Mouse (Mus musculus) bone marrow macrophage, adult 2 months (primary cell): Measurements from ENCODE around the gene Dnajc3. TPM values are rescaled to one million over a fixed set of nuclear protein-coding genes. Genes with fewer than 3 reads are reported as not detected.

ENCODE experiments used
- H3K27ac ChIP-seq: 2 replicates; pipeline ENCODE4 v1.5.1; 2012; ENCODE audit warnings: low read depth, low read length; ENCODE audit not compliant: insufficient read depth
- H3K4me1 ChIP-seq: 2 replicates; pipeline ENCODE4 v1.6.1; 2012; ENCODE audit warnings: low read length; ENCODE audit not compliant: control insufficient read depth, insufficient read depth
- H3K4me3 ChIP-seq: 2 replicates; pipeline ENCODE4 v1.5.1; 2012; ENCODE audit warnings: mild to moderate bottlenecking, low read length, moderate library complexity; ENCODE audit not compliant: insufficient read depth
- CTCF ChIP-seq: IDR thresholded peaks from 2 replicates; pipeline ENCODE4 v1.5.1; 2012; ENCODE audit warnings: low read depth, mild to moderate bottlenecking, low read length, moderate library complexity
- POLR2A ChIP-seq: IDR thresholded peaks from 2 replicates; pipeline ENCODE4 v1.6.1; 2012; ENCODE audit warnings: mild to moderate bottlenecking, low read depth, low read length, borderline replicate concordance
- polyA plus RNA-seq: library from polyadenylated mRNA; stranded (reverse); fragments of >200 nt; gene quantifications from 2 replicates; pipeline ENCODE4 v1.2.4, GENCODE M21; 2012; ENCODE audit not compliant: missing spikeins, insufficient read depth, insufficient read length

Gene Dnajc3
- 36.4 and 40.5 TPM in 2 replicates for polyA plus RNA-seq

DNA sequence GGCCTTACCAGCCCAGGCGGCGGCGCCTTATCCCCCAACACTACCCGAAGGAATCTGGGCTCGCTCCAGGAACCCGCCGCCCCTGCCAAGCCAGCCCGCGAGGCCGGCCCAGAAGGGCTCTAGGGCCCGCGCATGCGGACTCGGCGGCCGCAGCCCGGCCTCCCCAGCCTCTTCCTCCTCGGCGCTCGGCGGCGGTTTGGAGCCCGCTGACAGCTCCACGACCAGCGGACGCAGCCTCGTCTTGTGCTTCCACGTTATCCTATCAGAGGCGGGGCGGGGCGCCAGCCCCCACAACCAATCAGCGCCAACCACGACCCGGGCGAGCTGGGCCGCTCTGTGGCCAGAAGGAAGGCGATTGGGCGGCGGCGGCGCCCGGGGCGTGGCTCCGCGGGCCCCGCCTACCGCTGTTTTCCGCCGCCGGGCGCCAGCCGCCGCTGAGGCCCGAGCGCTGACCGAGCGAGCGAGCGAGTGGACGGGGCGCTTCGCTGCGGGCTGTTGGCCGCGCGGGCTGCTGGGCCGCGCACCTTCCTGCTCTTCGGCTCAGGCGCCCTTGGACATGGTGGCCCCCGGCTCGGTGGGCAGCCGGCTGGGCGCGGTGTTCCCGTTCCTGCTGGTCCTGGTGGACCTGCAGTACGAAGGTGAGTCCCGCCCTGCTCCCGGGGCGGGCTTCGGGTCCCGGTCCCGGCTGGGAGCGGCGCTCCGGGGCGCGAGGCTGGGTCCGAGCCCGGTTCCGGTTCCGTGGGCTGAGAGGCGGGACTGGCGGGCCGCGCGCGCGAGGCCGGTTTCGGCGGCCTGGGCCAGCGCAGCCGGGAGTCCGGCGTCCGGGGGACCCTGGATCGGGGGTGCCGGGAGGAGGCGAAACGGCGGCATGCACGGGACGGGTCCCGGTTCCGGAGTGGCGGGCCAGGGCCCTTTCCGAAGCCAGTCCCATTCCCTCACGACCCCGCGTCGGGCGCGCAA is at the start of gene Dnajc3:
Gene Dnajc3 (plus strand): TSS at position 444 of the 960 bp plus-strand sequence.
- Histone ChIP-seq H3K4me3 (peak within 1 kb of the TSS; percentile 97), H3K4me1 (peaks cover 19% of the 10 kb centered on the region), H3K27ac (peak within 1 kb of the TSS; percentile 76)
- peak; percentile 83 for TF ChIP-seq POLR2A
- TF ChIP-seq CTCF = no peak

DNA sequence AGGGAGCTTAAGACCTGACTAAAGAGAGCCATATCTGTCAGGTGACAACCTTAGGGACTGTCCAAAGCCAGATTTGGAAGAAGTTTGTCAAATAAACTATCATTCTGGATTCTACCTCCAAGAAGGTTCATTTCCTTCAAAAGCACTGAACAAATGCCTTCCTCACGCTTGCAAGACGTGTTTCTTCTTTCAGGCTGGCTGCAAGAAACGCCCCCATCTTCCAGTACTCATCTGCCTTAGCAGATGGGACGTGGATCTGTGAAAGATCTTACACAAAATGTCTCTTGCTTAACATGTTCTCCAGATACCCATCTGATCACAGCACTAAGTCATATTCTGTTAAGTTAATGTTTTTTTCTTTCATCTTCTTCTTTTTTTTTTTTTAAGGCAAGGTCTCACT is 47.7 kb upstream of the Dnajc3 start:
- no peak overlapping the region for H3K27ac ChIP-seq
- TF ChIP-seq CTCF (no peak), POLR2A (no peak)
- no peak overlapping the region for H3K4me3 ChIP-seq
- no peaks in the 10 kb centered on the region for H3K4me1 ChIP-seq

DNA sequence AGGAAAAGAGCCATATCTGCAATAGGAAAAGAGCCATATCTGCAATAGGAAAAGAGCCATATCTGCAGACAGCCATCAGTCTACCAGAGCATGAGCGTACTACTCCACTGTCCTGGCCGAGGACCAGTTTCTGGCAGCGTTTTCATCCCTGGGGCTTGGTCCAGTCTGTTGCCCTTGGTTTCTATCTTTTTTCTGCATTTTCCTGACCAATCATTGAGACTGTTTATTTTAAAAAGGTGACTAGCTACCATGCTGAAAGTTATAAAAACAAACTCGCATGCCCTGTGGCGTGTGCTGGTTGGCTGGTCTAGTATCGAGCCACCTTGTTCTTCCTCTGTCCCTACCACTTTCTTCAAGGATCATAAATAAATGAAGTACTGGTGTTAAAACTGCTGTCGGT is 42.5 kb upstream of the Dnajc3 start:
- Histone ChIP-seq H3K27ac (no peak overlapping the region), H3K4me3 (no peak overlapping the region), H3K4me1 (no peaks in the 10 kb centered on the region)
- TF ChIP-seq CTCF = no peak

- Histone ChIP-seq H3K4me3 (no peak overlapping the region), H3K4me1 (no peaks in the 10 kb centered on the region), H3K27ac (no peak overlapping the region)
- no peak for TF ChIP-seq POLR2A
- no peak for TF ChIP-seq CTCF
These were observed 42.1 kb upstream of the Dnajc3 start for GRCm38 (mm10) chr14:118895655-118896054.

DNA sequence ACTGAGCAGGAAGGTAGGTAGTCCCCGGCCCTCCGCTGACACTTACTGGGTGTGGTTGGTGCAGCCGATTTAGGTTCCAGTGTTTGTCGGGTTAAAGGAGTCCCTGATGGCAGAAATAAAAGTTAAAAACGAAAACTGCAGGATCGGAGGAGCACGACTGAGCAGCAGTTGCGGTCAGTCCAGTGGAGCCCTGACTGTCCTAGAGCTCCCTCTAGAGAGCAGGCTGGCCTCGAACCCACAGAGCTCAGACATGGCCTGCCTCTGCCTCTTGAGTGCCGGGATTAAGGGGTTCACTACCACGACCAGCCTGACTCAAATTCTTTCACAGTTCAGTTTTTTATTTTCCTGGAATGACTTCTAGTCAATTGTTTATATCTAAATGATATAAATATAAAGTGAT is 37.8 kb upstream of the Dnajc3 start:
- H3K27ac ChIP-seq = no peak overlapping the region
- H3K4me3 ChIP-seq = no peak overlapping the region
- H3K4me1 ChIP-seq = 0 out of 2 replicates have a peak, but pooled peaks cover 2% of the 10 kb centered on the region
- TF ChIP-seq CTCF = no peak
- TF ChIP-seq POLR2A = no peak

DNA sequence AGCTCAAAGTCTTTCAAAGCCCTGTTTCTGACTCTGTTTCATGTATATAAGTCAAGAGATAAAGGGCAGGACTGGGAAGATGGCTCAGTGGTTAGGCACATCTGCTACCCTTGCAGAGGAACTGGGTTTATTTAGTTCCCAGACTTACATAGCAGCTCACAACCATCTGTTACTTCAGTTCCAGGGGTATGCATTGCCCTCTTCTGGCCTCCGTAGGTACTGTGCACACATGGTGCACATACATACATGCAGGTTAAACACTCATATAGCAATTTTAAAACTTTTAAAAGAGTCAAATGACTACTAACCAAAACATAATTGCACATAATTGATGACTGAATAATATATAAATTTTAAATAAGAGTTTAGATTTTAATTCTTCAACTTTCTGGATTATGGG is 36.9 kb upstream of the Dnajc3 start:
- TF ChIP-seq POLR2A = no peak
- TF ChIP-seq CTCF = no peak
- Histone ChIP-seq H3K4me3 (no peak overlapping the region), H3K4me1 (0 out of 2 replicates have a peak, but pooled peaks cover 2% of the 10 kb centered on the region), H3K27ac (no peak overlapping the region)

- Histone ChIP-seq H3K4me3 (no peak overlapping the region), H3K4me1 (0 out of 2 replicates have a peak, but pooled peaks cover 2% of the 10 kb centered on the region), H3K27ac (no peak overlapping the region)
- TF ChIP-seq POLR2A (no peak), CTCF (no peak)
These were observed 34.4 kb upstream of the Dnajc3 start for GRCm38 (mm10) chr14:118903397-118903796.

DNA sequence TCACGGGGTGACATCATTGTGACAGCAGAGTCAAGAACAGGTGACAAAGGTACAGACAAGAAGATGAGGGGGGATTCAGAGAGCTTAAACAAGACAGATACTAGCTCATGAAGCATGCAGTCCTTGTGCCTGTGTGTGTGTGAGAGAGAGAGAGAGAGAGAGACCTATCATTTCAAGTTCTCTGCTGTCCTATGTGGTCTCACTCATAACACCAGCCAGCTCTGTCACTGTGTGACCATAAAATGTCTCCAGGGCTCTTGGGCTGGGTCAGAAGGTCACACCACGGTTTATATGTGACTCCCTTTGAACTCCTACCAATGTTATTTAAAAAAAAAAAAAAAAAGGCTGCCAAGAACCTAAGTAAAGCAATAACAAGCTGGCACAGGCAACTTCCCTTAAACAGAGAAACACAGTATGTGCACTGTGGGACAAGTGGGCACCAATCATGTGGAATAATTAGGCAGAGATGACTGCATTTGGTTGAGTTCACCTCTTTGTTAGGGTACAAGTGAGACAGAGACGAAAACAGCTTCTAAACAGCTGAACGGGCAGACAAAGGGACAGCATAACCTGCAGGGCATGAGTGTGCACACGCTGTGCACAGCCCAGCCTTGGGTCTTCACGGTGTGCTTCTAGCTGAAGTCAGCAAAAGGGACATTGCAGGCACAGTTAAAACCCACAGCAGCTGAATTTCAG is 33.8 kb upstream of the Dnajc3 start:
- H3K27ac ChIP-seq = no peak overlapping the region
- H3K4me3 ChIP-seq = no peak overlapping the region
- 0 out of 2 replicates have a peak, but pooled peaks cover 2% of the 10 kb centered on the region for H3K4me1 ChIP-seq
- TF ChIP-seq CTCF (no peak), POLR2A (no peak)

GRCm38 (mm10) chr14:118907592-118907991 is 30.2 kb upstream of the Dnajc3 start:
- H3K4me3 ChIP-seq = no peak overlapping the region
- no peak for TF ChIP-seq CTCF
- TF ChIP-seq POLR2A = no peak
- H3K4me1 ChIP-seq = 0 out of 2 replicates have a peak, but pooled peaks cover 2% of the 10 kb centered on the region
- no peak overlapping the region for H3K27ac ChIP-seq

DNA sequence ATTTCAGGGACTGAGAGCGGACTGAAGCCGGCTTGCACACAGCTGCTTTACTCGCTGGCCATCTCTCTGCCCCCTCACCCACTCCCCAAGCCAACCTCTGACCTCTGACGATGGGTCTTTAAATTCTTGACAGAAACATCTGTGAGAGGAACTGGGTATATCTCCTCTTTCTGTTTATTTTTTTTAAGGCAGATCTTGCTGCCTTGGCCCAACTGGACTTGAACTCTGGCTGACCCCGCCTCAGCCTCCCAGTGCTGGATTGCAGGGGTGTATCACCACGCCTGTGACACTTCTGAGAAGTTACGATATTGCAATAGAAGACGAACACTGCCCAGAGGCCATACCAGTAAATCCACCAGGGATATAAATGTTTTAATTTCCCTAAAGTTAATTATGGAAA is 27.9 kb upstream of the Dnajc3 start:
- H3K4me3 ChIP-seq = no peak overlapping the region
- no peak overlapping the region for H3K27ac ChIP-seq
- no peak for TF ChIP-seq POLR2A
- no peak for TF ChIP-seq CTCF
- H3K4me1 ChIP-seq = no peaks in the 10 kb centered on the region
